Mouse (Mus musculus) olfactory bulb, adult 2 months (tissue): ENCODE measurements around the gene Exoc3. TPM values are rescaled to one million over a fixed set of nuclear protein-coding genes. Genes with fewer than 3 reads are reported as not detected.

Source experiments
- H3K27ac ChIP-seq: fragments of 200-500 bp; 2 replicates; pipeline ENCODE4 v1.5.1; 2012; ENCODE audit warnings: low read depth, low read length; ENCODE audit not compliant: insufficient read depth
- H3K4me1 ChIP-seq: fragments of 200-500 bp; 2 replicates; pipeline ENCODE4 v1.6.1; 2012; ENCODE audit warnings: low read length; ENCODE audit not compliant: control insufficient read depth, insufficient read depth
- H3K4me3 ChIP-seq: fragments of 200-500 bp; 2 replicates; pipeline ENCODE4 v1.5.1; 2012; ENCODE audit warnings: mild to moderate bottlenecking, low read depth, low read length, moderate library complexity; ENCODE audit not compliant: insufficient read depth
- CTCF ChIP-seq: fragments of 200-500 bp; IDR thresholded peaks from 2 replicates; pipeline ENCODE4 v1.5.1; 2012; ENCODE audit warnings: low read depth, mild to moderate bottlenecking, low read length, moderate library complexity; ENCODE audit not compliant: insufficient read depth
- POLR2A ChIP-seq: fragments of 200-500 bp; IDR thresholded peaks from 2 replicates; pipeline ENCODE4 v1.6.1; 2012; ENCODE audit warnings: mild to moderate bottlenecking, low read depth, low read length, moderate library complexity; ENCODE audit not compliant: insufficient read depth
- WGBS: fragments of 180-500 bp; shearing (Covaris S2); methylation state at CpG from one replicate; pipeline ENCODE4 v1.1.7; 2018; 5-methylcytosine and 5-hydroxymethylcytosine counted together
- polyA plus RNA-seq: library from polyadenylated mRNA; stranded (reverse); fragments of >200 nt; gene quantifications from 2 replicates; pipeline ENCODE4 v1.2.4, GENCODE M21; 2012; ENCODE audit warnings: low replicate concordance; ENCODE audit not compliant: missing spikeins, insufficient read depth, insufficient read length

Gene Exoc3
- not detected in 2 replicates for polyA plus RNA-seq

- peak within 1 kb of the TSS; percentile 85 for H3K4me3 ChIP-seq
- H3K27ac ChIP-seq: peak within 1 kb of the TSS; percentile 96
- peaks cover 3% of the 10 kb centered on the region for H3K4me1 ChIP-seq
- TF ChIP-seq CTCF (no peak), POLR2A (peak; percentile 90)
- WGBS: 0% methylated on average over 39 of the region's 39 CpGs
These were observed at the start of gene Exoc3 for GRCm38 (mm10) chr13:74208317-74208985. Gene Exoc3 (minus strand): TSS chr13:74208732.

GRCm38 (mm10) chr13:74246494-74246893 lies 38.0 kb upstream of the Exoc3 start:
- H3K4me3 ChIP-seq: no peak overlapping the region
- H3K27ac ChIP-seq: no peak overlapping the region
- TF ChIP-seq POLR2A (no peak), CTCF (no peak)
- peaks cover 8% of the 10 kb centered on the region for H3K4me1 ChIP-seq

GRCm38 (mm10) chr13:74245899-74246231 lies 37.3 kb upstream of the Exoc3 start:
- TF ChIP-seq CTCF (no peak), POLR2A (no peak)
- WGBS: 35% methylated on average over 4 of the region's 4 CpGs
- Histone ChIP-seq H3K27ac (no peak overlapping the region), H3K4me3 (no peak overlapping the region), H3K4me1 (peaks cover 8% of the 10 kb centered on the region)

- no peak for TF ChIP-seq CTCF
- TF ChIP-seq POLR2A: no peak
- no peak overlapping the region for H3K27ac ChIP-seq
- H3K4me3 ChIP-seq: 0 out of 2 replicates have a peak overlapping the region, but pooled peaks have one; percentile 16
- H3K4me1 ChIP-seq: peaks cover 8% of the 10 kb centered on the region
- 13% methylated on average over 17 of the region's 17 CpGs for WGBS
These were observed 36.8 kb upstream of the Exoc3 start for GRCm38 (mm10) chr13:74245214-74245898.

- H3K4me3 ChIP-seq: no peak overlapping the region
- H3K27ac ChIP-seq: no peak overlapping the region
- 85% methylated on average over 7 of the region's 7 CpGs for WGBS
- TF ChIP-seq CTCF (no peak), POLR2A (no peak)
- no peaks in the 10 kb centered on the region for H3K4me1 ChIP-seq
These were observed 29.0 kb upstream of the Exoc3 start for GRCm38 (mm10) chr13:74237574-74237973.

GRCm38 (mm10) chr13:74220659-74221058 lies 12.1 kb upstream of the Exoc3 start:
- TF ChIP-seq POLR2A (no peak), CTCF (no peak)
- H3K27ac ChIP-seq: no peak overlapping the region
- no peak overlapping the region for H3K4me3 ChIP-seq
- no peaks in the 10 kb centered on the region for H3K4me1 ChIP-seq
- WGBS: 50% methylated on average over 1 of the region's 1 CpGs

- Histone ChIP-seq H3K4me1 (no peaks in the 10 kb centered on the region), H3K4me3 (no peak overlapping the region), H3K27ac (no peak overlapping the region)
- 58% methylated on average over 3 of the region's 3 CpGs for WGBS
- TF ChIP-seq POLR2A: no peak
These were observed 9.9 kb upstream of the Exoc3 start for GRCm38 (mm10) chr13:74218441-74218840.

GRCm38 (mm10) chr13:74208986-74209345 lies 434 bp upstream of the Exoc3 start:
- Histone ChIP-seq H3K4me1 (peaks cover 3% of the 10 kb centered on the region), H3K27ac (peak overlapping the region; percentile 96), H3K4me3 (peak overlapping the region; percentile 85)
- WGBS: 5% methylated on average over 12 of the region's 12 CpGs
- TF ChIP-seq POLR2A (no peak), CTCF (no peak)

- 87% methylated on average over 3 of the region's 3 CpGs for WGBS
- Histone ChIP-seq H3K4me3 (no peak overlapping the region), H3K27ac (no peak overlapping the region), H3K4me1 (no peaks in the 10 kb centered on the region)
- no peak for TF ChIP-seq CTCF
- no peak for TF ChIP-seq POLR2A
These were observed 12.1 kb downstream of the Exoc3 start for GRCm38 (mm10) chr13:74196451-74196850.
